Mouse (Mus musculus) embryonic facial prominence, embryonic 10.5 days (tissue): ENCODE measurements around the gene Cd27. TPM values are rescaled to one million over a fixed set of nuclear protein-coding genes. Genes with fewer than 3 reads are reported as not detected.
"Not testable (repeated sequence)": the region's sequence is repeated elsewhere in the genome, so short reads cannot be mapped to it uniquely, and the experiment has no call there.

Experiments
- DNase-seq: peaks from one replicate; pipeline ENCODE4 v3.0.0-alpha.2; 2017; ENCODE audit warnings: low spot score
- H3K27ac ChIP-seq: fragments of 300-500 bp; sonication (generic); replicated peaks from 2 replicates; pipeline ENCODE4 v1.5.1; 2016; ENCODE audit warnings: mild to moderate bottlenecking
- H3K27me3 ChIP-seq: fragments of 300-500 bp; sonication (generic); replicated peaks from 2 replicates; pipeline ENCODE4 v1.6.1; 2016; ENCODE audit warnings: low read depth, mild to moderate bottlenecking; ENCODE audit not compliant: poor library complexity, severe bottlenecking
- H3K36me3 ChIP-seq: fragments of 300-500 bp; sonication (generic); replicated peaks from 2 replicates; pipeline ENCODE4 v1.6.1; 2016; ENCODE audit warnings: mild to moderate bottlenecking, moderate library complexity
- H3K4me1 ChIP-seq: fragments of 300-500 bp; sonication (generic); 2 replicates; pipeline ENCODE4 v1.6.1; 2016
- H3K4me3 ChIP-seq: fragments of 300-500 bp; sonication (generic); 2 replicates; pipeline ENCODE4 v1.5.1; 2016; ENCODE audit warnings: mild to moderate bottlenecking, moderate library complexity
- H3K9me3 ChIP-seq: fragments of 300-500 bp; sonication (generic); 2 replicates; pipeline ENCODE4 v1.6.1; 2016; ENCODE audit warnings: mild to moderate bottlenecking
- WGBS: fragments of 180-500 bp; shearing (Covaris S2); methylation state at CpG from one replicate; pipeline ENCODE4 v1.1.7; 2016; 5-methylcytosine and 5-hydroxymethylcytosine counted together
- polyA plus RNA-seq: library from polyadenylated mRNA; unstranded; fragments of >200 nt; fragmentation: Nextera tagmentation; extraction: Ambion mirVana; gene quantifications from 2 replicates; pipeline ENCODE4 v1.2.1, GENCODE M21; 2016

Cd27 gene
- 0.95 and 0.98 TPM in 2 replicates for polyA plus RNA-seq

DNA sequence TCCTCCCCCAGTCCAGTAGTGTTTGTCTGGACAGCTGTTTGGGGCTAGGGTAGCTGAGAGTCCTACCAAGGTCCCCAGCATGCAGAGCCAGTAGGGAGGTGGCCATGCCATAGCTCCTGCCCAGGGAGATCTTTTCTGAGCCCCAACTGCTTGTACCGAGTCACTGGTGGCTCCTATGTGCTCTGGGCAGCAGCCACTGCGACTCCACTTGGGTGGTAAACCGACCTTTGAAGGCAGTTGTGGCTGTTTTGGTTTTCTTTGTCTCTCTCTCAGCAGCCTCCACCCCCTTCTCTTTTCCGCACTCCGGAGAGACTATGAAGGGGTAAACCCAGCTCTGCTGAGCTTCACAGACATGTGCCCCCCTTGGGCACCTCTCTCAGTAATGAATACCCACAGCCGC is at the start of gene Cd27:
Gene Cd27 (minus strand): TSS at position 229 of the 400 bp plus-strand sequence.
- no peaks in the 10 kb centered on the region for H3K36me3 ChIP-seq
- 32% methylated on average over 6 of the region's 6 CpGs for WGBS
- no peak within 1 kb of the TSS for H3K4me3 ChIP-seq
- H3K9me3 ChIP-seq: no peaks in the 10 kb centered on the region
- DNase-seq: no peak
- peaks cover 28% of the 10 kb centered on the region for H3K4me1 ChIP-seq
- H3K27ac ChIP-seq: no peak within 1 kb of the TSS
- no peaks in the 10 kb centered on the region for H3K27me3 ChIP-seq

DNA sequence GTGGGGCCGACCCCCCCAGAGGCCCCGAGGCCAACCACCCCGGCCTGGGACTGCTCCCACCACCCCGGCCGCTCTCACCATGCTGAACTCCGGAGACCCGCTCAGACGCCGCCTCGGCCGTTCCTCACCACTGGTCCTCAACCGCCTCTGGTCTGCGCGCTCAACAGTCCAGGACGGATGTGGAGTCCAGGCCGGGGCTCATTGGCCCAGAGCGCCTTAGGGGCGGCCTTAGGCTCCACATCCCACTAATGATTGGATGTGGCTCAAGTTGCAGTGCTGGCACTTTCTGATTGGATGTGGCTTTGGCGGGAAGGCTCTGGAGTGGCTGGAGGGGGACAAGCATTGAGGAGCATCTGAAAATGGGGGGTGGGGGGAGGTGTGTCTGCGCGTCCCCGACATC is 49.1 kb upstream of the Cd27 start, which contains the start of gene Tuba3a:
Gene Tuba3a (minus strand): TSS at position 153 of the 400 bp plus-strand sequence.
- no peak for DNase-seq
- Histone ChIP-seq H3K27ac (no peak within 1 kb of the TSS; the same call in 1 of the 2 replicates), H3K27me3 (no peaks in the 10 kb centered on the region), H3K4me1 (peaks cover 4% of the 10 kb centered on the region; the same call in 1 of the 2 replicates), H3K36me3 (no peaks in the 10 kb centered on the region), H3K9me3 (peaks cover 5% of the 10 kb centered on the region; the same call in 1 of the 2 replicates), H3K4me3 (no peak within 1 kb of the TSS)
- 95% methylated on average over 22 of the region's 22 CpGs for WGBS

DNA sequence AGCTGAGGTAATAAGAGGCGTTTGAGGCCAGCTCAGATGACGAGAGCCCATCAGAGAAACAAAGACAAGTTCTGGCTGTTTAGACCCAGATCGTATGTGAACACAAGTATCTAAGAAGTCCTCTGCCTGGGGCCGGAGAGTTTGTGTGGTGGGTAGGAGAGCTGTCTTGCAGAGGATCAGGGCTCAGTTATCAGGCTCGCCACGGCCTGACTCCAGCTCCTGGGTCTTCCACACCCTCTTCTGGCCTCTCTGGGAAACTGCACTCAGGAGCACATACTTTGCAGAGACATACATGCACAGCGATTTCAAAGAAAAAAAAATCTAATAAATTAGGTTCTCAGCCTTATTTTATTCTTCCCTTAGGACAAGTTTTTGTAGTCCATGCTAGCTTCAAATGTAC is 47.9 kb upstream of the Cd27 start:
- Histone ChIP-seq H3K4me1 (peaks cover 2% of the 10 kb centered on the region; the same call in 1 of the 2 replicates), H3K9me3 (peaks cover 5% of the 10 kb centered on the region; the same call in 1 of the 2 replicates), H3K27me3 (no peaks in the 10 kb centered on the region), H3K27ac (no peak overlapping the region), H3K4me3 (no peak overlapping the region), H3K36me3 (no peaks in the 10 kb centered on the region)
- 86% methylated on average over 7 of the region's 7 CpGs for WGBS
- DNase-seq: no peak

DNA sequence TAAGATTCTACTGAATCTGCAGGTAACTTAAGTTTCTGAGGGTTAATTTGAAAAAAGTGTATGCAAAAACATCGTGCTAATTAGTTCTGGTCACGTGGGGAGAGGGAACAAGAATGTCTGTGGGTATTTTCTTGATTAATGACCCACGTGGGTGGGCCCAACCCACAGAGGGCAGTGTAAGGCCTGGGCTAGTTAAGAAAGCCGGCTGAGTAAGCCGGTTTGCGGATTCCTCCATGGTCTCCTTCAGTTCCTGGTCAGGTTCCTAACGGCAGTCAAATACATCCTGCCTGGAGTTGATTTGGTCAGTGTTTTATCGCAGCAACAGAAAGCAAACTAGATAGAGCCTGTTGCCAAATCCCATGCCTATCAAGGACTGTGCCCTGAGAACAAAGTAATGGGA is 47.4 kb upstream of the Cd27 start:
- Histone ChIP-seq H3K27me3 (no peaks in the 10 kb centered on the region), H3K4me3 (no peak overlapping the region), H3K9me3 (peaks cover 5% of the 10 kb centered on the region; the same call in 1 of the 2 replicates), H3K27ac (no peak overlapping the region), H3K36me3 (no peaks in the 10 kb centered on the region), H3K4me1 (no peaks in the 10 kb centered on the region; the same call in 1 of the 2 replicates)
- WGBS: 67% methylated on average over 8 of the region's 8 CpGs
- no peak for DNase-seq

DNA sequence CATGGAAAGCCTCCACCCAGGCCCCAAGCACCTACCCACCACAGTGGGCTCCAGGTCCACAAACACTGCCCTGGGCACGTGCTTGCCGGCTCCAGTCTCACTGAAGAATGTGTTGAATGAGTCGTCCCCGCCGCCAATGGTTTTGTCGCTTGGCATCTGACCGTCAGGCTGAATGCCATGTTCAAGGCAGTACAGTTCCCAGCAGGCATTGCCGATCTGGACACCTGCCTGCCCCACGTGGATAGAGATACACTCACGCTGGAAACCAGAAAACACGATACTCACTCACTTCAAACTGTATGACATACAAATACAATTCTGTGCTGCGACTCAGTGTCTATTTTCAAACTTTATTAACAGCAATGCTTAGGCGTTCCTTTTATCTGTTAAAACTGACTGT is 45.9 kb upstream of the Cd27 start:
- H3K36me3 ChIP-seq, H3K9me3 ChIP-seq, H3K4me3 ChIP-seq, H3K27ac ChIP-seq, H3K4me1 ChIP-seq, H3K27me3 ChIP-seq, DNase-seq: not testable (repeated sequence)
- WGBS: 90% methylated on average over 13 of the region's 13 CpGs

DNA sequence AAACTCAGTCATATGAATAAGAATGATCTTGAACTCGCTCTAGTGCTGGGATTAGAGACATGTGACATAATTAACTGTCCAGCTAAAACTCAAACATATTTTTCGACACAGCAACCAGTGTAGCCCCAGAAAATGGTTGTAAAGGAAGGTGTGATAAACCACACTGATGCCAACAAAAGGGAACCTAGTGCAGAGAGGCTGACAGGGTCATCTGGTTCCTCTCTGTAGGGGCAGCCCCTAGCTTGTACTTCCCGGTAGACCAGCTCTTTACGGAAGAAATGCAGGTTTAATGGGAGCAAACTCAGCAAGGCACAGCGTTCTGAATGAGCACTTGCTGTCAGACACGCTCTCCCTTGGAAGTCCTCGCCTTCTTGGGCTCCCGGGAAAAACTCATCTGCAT is 42.9 kb upstream of the Cd27 start:
- WGBS: 68% methylated on average over 8 of the region's 8 CpGs

DNA sequence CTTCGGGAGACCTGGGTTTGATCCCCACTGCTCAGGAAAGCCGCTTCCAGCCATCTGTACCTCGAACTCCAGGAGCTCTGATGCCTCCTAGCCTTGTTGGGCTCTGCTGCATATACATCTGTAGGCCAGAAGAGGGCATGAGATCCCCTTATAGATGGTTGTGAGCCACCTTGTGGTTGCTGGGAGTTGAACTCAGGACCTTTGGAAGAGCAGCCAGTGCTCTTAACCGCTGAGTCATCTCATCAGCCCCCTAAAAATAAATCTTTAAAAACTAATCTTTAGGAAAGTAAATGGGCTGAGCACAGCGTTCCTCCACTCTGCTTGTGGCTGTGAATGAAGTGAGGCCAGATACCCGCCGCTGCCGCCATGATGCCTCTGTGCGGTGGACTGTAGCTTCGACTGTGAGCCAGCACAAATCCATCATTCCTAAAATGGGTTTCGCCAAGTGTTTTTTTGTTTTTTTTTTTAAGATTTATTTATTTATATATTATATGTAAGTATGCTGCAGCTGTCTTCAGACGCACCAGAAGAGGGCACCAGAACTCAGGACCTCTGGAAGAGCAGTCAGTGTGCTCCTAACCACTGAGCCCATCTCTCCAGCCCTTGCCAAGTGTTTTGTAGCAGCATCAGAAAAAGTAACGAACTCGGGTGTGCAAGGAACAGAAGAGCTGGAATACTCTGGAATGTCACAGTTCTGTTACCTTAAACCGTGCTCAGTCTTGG is 38.2 kb upstream of the Cd27 start:
- Histone ChIP-seq H3K4me1 (peaks cover 8% of the 10 kb centered on the region), H3K27me3 (peaks cover 12% of the 10 kb centered on the region), H3K4me3 (no peak overlapping the region), H3K9me3 (no peaks in the 10 kb centered on the region), H3K36me3 (no peaks in the 10 kb centered on the region), H3K27ac (no peak overlapping the region)
- DNase-seq: peak; percentile 43
- 64% methylated on average over 15 of the region's 15 CpGs for WGBS

More for the DNA sequence above, 42.9 kb upstream of the Cd27 start:
- Histone ChIP-seq H3K4me3 (no peak overlapping the region), H3K27me3 (no peaks in the 10 kb centered on the region), H3K4me1 (no peaks in the 10 kb centered on the region), H3K27ac (no peak overlapping the region), H3K36me3 (no peaks in the 10 kb centered on the region), H3K9me3 (no peaks in the 10 kb centered on the region)
- no peak for DNase-seq

DNA sequence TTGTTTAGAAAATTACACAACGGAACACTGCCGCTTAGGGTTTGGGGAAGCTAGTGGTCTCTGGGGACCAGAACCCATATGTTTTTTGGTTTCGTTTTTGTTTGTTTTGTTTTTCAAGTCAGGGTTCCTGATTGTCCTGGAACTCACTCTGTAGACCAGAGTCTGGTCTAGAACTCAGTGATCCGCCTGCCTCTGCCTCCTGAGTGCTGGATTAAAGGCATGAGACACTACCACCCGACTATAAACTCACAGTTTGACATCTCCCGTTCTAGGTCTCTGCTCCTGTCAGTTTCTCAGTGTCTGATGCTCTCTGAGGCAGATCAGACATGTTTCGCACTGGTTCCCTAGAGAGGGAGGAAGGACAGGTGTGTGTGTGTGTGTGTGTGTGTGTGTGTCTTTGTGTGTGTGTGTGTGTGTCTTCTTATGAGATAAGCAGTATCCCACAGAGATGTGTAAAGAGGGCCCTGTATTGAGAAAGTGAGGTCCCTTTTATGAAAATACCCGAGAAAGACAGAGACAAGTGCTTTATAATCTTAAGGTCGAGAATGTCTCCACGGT is 35.5 kb upstream of the Cd27 start:
- Histone ChIP-seq H3K4me3 (no peak overlapping the region), H3K27ac (no peak overlapping the region), H3K27me3 (peaks cover 12% of the 10 kb centered on the region), H3K36me3 (no peaks in the 10 kb centered on the region), H3K9me3 (no peaks in the 10 kb centered on the region), H3K4me1 (peaks cover 8% of the 10 kb centered on the region)
- no peak for DNase-seq
- WGBS: 77% methylated on average over 10 of the region's 10 CpGs

DNA sequence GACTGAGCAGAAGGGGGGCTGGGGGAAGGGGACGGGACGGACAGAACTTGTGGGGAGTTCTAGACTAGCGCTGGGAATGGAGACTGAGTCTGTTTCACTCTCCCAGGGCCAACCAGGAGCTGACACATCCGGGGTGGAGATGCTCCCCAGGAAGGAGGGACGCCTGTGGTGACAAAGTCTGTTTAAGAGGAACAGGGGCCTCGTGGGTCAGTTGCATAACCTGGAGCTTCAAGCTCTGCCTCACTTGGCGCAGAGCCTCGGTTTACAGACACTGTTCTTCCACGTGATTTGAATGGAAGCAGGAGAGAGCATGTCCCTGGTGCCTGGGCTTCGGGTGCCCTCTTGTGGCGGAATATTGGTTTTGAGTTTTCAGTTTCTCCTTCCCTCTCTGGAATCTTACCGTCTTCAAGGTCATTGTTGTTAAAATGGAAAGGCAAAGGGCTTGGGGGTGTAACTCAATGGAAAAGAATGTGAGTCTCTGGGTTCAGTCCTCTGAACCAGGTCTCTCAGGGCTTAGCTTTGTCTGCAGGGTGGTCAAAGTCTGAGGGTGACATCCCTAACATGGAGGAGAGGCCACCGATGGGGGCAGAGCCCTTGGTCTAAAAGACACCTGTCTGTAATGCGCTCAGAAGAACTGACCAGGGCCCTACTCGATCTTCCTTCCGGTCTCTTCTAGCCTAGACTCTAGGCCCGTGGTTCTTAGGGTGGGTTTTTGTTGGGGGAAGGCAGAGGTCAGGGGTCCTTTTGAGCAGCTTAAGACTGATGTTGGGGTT is 34.8 kb upstream of the Cd27 start:
- Histone ChIP-seq H3K9me3 (no peaks in the 10 kb centered on the region), H3K27me3 (peaks cover 12% of the 10 kb centered on the region), H3K4me3 (peak overlapping the region; percentile 34), H3K27ac (peak overlapping the region; percentile 45; the same call in 1 of the 2 replicates), H3K36me3 (no peaks in the 10 kb centered on the region), H3K4me1 (peaks cover 8% of the 10 kb centered on the region)
- WGBS: 21% methylated on average over 17 of the region's 17 CpGs
- peak; percentile 87 for DNase-seq

DNA sequence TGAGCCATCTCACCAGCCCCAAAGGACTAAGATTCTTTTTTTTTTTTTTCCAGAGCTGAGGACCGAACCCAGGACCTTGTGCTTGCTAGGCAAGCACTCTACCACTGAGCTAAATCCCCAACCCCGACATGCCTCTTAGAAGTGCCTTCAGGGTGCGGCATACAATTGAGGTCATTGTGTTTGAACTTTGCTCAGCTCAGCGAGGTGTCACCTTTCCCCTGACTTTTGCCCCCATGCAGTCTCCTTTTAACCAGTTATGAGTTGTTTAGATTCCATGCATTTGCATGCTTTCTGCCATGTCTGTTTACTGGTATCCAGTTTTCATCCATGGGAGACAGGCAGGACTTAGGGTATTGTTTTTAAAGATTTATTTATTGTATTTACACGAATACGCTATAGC is 32.0 kb upstream of the Cd27 start:
- Histone ChIP-seq H3K4me3 (no peak overlapping the region), H3K9me3 (no peaks in the 10 kb centered on the region), H3K27ac (no peak overlapping the region), H3K27me3 (peaks cover 12% of the 10 kb centered on the region), H3K4me1 (peaks cover 8% of the 10 kb centered on the region), H3K36me3 (no peaks in the 10 kb centered on the region)
- no peak for DNase-seq
- WGBS: 36% methylated on average over 6 of the region's 6 CpGs

DNA sequence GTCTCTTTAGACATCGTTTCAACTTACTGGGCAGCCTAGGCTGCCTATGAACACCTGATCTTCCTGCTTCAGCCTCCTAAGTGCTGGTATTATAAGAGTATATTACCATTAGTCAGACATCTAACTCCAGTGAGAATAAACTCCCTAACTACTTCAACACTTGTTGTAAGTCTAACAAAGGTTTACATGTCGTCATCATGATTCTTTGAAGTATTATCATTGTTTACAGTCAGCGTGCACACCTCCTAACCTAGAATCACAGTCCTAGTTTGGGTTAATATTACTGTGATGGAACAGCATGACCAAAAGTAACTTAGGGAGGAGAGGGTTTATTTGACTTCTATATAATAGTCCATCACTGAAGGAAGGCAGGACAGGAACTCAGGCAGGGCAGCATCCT is 30.7 kb upstream of the Cd27 start:
- no peak for DNase-seq
- Histone ChIP-seq H3K9me3 (no peaks in the 10 kb centered on the region), H3K4me1 (peaks cover 8% of the 10 kb centered on the region), H3K27me3 (peaks cover 12% of the 10 kb centered on the region), H3K36me3 (no peaks in the 10 kb centered on the region), H3K27ac (no peak overlapping the region), H3K4me3 (no peak overlapping the region)
- WGBS: 90% methylated on average over 3 of the region's 3 CpGs

DNA sequence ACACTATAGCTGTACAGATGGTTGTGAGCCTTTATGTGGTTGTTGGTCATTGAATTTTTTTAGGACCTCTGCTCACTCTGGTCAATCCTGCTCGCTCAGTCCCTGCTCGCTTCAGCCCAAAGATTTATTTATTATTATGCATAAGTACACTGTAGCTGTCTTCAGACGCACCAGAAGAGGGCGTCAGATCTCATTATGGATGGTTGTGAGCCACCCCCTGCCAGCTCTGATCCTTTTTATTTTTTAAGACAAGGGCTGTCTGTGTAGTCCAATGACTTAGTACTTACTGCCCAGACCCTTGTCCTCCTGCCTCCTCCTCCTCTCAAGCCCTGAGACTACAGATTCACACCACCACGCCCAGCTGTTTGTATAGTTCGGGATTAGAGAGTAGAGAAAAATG is 29.8 kb upstream of the Cd27 start:
- 70% methylated on average over 6 of the region's 6 CpGs for WGBS
- not testable (repeated sequence) for H3K9me3 ChIP-seq, H3K36me3 ChIP-seq, H3K4me1 ChIP-seq, H3K27ac ChIP-seq, H3K4me3 ChIP-seq, DNase-seq
- peaks cover 12% of the 10 kb centered on the region for H3K27me3 ChIP-seq
